Mouse (Mus musculus): Measurements from ENCODE around the gene Afap1l2. TPM values are rescaled to one million over a fixed set of nuclear protein-coding genes. Genes with fewer than 3 reads are reported as not detected.

Gene Afap1l2
- total and polyA plus RNA-seq, 2 experiments from 2014 or later: 12.3 to 20.8 TPM

DNA sequence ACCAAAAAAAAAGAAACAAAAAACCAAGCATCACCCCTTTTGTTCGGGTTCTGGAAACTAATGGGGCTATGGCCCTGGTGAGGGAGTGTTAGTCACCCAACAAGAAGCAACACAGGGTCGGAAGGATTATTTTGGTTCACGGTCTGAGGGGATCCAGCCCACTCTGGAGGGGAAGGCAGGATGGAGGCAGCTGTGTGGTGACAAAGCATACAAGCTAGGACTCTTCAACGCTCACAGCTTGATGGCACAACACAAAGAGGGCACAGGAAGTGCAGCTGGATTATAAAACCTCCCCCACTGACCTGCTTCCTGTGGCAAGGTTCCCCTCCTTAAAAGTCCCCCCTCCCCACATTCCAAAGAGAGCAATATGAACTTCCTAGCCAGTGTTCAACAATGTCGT is 44.2 kb downstream of the Afap1l2 start:
- no peak for ATAC-seq
- Histone ChIP-seq H3K36me3 (ENCODE audit: insufficient read depth, low read length) (no peaks in the 10 kb centered on the region), H3K9me3 (ENCODE audit: low read length) (no peaks in the 10 kb centered on the region), H3K4me1 (ENCODE audit: insufficient read depth, low read length) (no peaks in the 10 kb centered on the region), H3K27me3 (ENCODE audit: insufficient read depth, low read length) (no peaks in the 10 kb centered on the region), H3K4me2 (ENCODE audit: low read depth, low read length) (no peak overlapping the region), H3K27ac (no peak overlapping the region), H3K9ac (replicated peaks; ENCODE audit: low read length) (no peak overlapping the region), H3K4me3 (ENCODE audit: low read length) (no peak overlapping the region)
- WGBS: 61% methylated on average over 5 of the region's 5 CpGs
- TF ChIP-seq CTCF (IDR thresholded peaks at IDR 0.05; ENCODE audit: low read depth): no peak
- DNase-seq (ENCODE audit: low spot score): no peak

DNA sequence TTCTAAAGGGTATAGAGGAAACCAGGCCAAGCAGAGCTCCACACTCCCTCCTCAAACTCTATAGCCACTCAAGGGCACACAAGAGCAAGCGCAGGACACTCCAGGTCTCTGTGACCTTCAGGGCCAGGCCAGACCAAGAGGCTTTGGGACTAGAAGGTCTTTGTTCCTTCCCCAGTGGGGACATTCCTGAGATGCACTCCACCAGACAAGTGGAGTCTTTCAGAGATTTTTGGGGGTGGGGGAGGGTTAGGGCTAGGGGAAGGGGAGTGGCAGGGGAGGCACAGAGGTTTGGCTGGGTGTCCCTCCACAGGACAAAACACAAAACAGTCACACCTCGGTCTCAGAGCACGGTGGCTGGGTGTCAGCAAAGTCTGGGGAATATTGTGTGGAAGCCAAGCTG is 48.4 kb downstream of the Afap1l2 start:
- Histone ChIP-seq H3K9ac (replicated peaks; ENCODE audit: low read length) (no peak overlapping the region), H3K4me1 (ENCODE audit: insufficient read depth, low read length) (no peaks in the 10 kb centered on the region), H3K36me3 (ENCODE audit: insufficient read depth, low read length) (no peaks in the 10 kb centered on the region), H3K27ac (no peak overlapping the region), H3K27me3 (ENCODE audit: insufficient read depth, low read length) (no peaks in the 10 kb centered on the region), H3K4me2 (ENCODE audit: low read depth, low read length) (no peak overlapping the region), H3K4me3 (ENCODE audit: low read length) (no peak overlapping the region), H3K9me3 (ENCODE audit: low read length) (no peaks in the 10 kb centered on the region)
- WGBS: 62% methylated on average over 3 of the region's 3 CpGs
- DNase-seq (ENCODE audit: low spot score) (no peak), ATAC-seq (no peak)
- TF ChIP-seq CTCF (IDR thresholded peaks at IDR 0.05; ENCODE audit: low read depth): no peak

DNA sequence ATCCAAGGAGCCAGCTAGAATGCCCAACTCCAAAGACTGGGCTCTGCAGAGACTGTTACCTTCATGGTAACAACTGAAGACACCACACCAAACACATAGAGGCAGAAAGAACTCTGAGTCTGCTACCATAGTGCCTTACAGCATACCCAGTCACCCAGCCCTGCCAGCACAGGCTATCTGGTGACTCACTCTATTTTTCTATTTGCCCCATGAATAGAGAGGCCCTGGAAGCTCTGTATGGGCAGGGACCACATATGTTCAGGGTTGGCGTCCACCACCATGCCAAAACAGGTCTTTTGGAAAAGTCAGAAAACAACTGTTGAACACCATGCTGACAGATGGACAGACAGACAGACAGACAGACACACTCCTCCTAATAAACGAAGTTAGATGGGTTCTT is 49.0 kb downstream of the Afap1l2 start:
- Histone ChIP-seq H3K4me2 (ENCODE audit: low read depth, low read length) (no peak overlapping the region), H3K36me3 (ENCODE audit: insufficient read depth, low read length) (no peaks in the 10 kb centered on the region), H3K4me1 (ENCODE audit: insufficient read depth, low read length) (no peaks in the 10 kb centered on the region), H3K9ac (replicated peaks; ENCODE audit: low read length) (no peak overlapping the region), H3K27me3 (ENCODE audit: insufficient read depth, low read length) (no peaks in the 10 kb centered on the region), H3K27ac (no peak overlapping the region), H3K4me3 (ENCODE audit: low read length) (no peak overlapping the region), H3K9me3 (ENCODE audit: low read length) (no peaks in the 10 kb centered on the region)
- no peak for TF ChIP-seq CTCF (IDR thresholded peaks at IDR 0.05; ENCODE audit: low read depth)
- ATAC-seq (no peak), DNase-seq (ENCODE audit: low spot score) (no peak)
- 85% methylated on average over 2 of the region's 2 CpGs for WGBS

DNA sequence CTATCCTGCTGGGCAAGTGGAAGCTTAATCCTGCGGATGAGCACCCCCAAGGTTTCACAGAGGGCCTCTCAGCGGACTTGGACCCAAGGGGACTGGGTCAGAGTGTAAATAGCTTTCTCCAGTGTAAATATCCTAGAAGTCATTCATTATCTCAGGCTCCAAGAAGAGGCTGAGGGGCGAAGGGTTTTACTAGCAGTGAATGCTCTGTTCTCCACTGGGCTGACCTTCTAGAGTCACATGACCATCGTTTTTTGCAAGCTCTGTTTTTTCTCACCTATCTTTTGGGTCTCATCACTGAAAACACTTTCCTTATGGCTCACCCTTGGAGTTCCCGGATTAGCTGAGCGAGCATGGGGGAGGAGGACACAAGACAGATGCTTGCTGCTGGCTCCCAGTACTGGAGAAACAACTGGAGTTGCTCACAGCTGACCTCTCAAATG is 49.4 kb downstream of the Afap1l2 start:
- 66% methylated on average over 6 of the region's 6 CpGs for WGBS
- ATAC-seq (no peak), DNase-seq (ENCODE audit: low spot score) (no peak)
- no peak for TF ChIP-seq CTCF (IDR thresholded peaks at IDR 0.05; ENCODE audit: low read depth)
- Histone ChIP-seq H3K27ac (no peak overlapping the region), H3K9ac (replicated peaks; ENCODE audit: low read length) (no peak overlapping the region), H3K27me3 (ENCODE audit: insufficient read depth, low read length) (no peaks in the 10 kb centered on the region), H3K9me3 (ENCODE audit: low read length) (no peaks in the 10 kb centered on the region), H3K4me2 (ENCODE audit: low read depth, low read length) (no peak overlapping the region), H3K36me3 (ENCODE audit: insufficient read depth, low read length) (no peaks in the 10 kb centered on the region), H3K4me3 (ENCODE audit: low read length) (no peak overlapping the region), H3K4me1 (ENCODE audit: insufficient read depth, low read length) (no peaks in the 10 kb centered on the region)

DNA sequence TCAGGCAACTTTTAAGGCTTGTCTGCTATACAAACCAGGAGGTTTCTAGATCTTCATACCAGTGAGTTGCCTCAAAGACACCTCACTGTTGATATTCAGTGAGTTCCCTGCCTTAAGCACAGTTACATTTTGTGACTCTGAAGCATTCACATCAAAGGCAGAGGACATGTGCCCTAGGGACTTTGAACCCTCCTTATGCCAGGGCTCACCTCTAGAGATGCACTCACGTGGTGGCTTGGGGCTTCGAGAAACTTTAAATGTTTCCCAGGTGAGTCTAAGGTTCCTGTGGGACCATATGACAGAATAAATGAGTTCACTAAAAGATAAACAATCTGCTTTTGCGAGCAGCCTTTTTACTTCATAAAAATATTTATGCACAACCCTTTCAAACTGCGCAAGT is 50.0 kb downstream of the Afap1l2 start:
- Histone ChIP-seq H3K4me2 (ENCODE audit: low read depth, low read length) (no peak overlapping the region), H3K4me3 (ENCODE audit: low read length) (no peak overlapping the region), H3K36me3 (ENCODE audit: insufficient read depth, low read length) (no peaks in the 10 kb centered on the region), H3K27ac (no peak overlapping the region), H3K9ac (replicated peaks; ENCODE audit: low read length) (no peak overlapping the region), H3K27me3 (ENCODE audit: insufficient read depth, low read length) (no peaks in the 10 kb centered on the region), H3K9me3 (ENCODE audit: low read length) (no peaks in the 10 kb centered on the region), H3K4me1 (ENCODE audit: insufficient read depth, low read length) (no peaks in the 10 kb centered on the region)
- 83% methylated on average over 4 of the region's 4 CpGs for WGBS
- ATAC-seq (no peak), DNase-seq (ENCODE audit: low spot score) (no peak)
- no peak for TF ChIP-seq CTCF (IDR thresholded peaks at IDR 0.05; ENCODE audit: low read depth)

DNA sequence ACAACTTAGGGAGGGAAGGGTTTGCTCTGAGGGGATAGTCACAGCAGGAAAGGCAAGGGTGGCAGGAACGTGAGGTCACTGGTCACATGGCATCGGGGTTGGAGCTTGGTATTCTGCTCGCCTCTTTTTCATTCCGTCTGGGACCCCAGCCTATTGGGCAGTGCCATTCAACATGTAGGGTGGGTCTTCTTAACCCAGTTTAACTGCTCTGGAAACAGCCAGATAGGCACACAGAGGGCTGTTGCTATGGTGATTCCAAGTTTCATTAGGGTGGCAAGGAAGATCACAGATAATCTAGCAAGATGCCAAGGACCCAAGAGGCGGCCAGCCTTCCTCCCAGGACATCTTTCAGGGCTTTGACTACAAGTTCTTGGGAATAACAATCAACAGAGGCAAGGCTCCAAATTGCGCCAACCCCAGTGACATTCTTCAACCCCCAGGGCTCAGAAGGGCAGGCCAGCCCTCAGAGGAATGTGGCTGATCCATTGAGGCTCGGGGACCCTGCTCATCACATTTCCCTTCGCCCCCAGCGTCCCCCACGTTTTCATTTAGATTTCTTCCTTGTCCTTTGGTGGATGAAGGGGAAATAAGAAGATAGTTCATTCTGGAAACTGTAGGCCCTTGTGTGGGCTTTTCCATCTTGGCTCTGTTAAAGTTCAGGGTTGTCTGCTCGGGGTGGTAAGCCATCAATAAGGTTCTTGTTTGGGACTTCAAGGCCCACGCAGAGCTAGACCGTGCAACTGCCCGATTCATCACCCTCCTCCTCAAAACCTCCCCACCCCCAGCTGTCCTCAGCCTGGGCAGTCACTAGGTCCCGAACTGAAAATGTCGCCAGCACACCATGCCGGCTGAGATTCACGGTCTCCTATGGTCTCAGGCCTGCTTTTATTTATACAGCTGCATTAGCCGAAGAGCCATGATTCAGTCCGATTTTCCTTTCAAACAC is 52.2 kb downstream of the Afap1l2 start:
- Histone ChIP-seq H3K4me1 (ENCODE audit: insufficient read depth, low read length) (0 out of 2 replicates have a peak, but pooled peaks cover 4% of the 10 kb centered on the region), H3K9me3 (ENCODE audit: low read length) (no peaks in the 10 kb centered on the region), H3K27ac (peak overlapping the region; percentile 54), H3K9ac (replicated peaks; ENCODE audit: low read length) (no peak overlapping the region), H3K27me3 (ENCODE audit: insufficient read depth, low read length) (no peaks in the 10 kb centered on the region), H3K36me3 (ENCODE audit: insufficient read depth, low read length) (no peaks in the 10 kb centered on the region), H3K4me2 (ENCODE audit: low read depth, low read length) (no peak overlapping the region), H3K4me3 (ENCODE audit: low read length) (no peak overlapping the region)
- no peak for TF ChIP-seq CTCF (IDR thresholded peaks at IDR 0.05; ENCODE audit: low read depth)
- peak; percentile 88 for ATAC-seq
- 62% methylated on average over 20 of the region's 20 CpGs for whole genome bisulfite sequencing
- DNase-seq (ENCODE audit: low spot score): peak; percentile 62

DNA sequence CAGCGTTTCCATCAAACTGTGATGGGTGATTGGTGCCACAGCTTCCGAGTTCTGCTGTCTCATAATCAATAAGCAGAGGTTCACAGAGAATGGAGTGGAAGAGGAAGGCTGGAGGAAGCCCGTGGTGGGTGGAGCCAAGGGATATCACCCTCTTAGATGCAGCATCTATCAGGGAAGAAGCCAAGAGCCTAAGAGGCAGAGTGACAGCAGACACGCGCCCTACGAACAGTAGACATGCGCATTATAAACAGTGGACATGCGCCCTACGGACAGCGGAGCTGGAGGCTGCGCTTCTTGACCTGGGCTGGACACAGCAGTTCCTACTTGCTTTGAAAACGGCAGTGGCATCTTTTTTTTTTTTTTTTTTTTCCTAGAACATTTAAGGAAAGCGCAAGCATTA is 53.2 kb downstream of the Afap1l2 start:
- WGBS: 94% methylated on average over 13 of the region's 13 CpGs
- H3K27ac ChIP-seq: no peak overlapping the region
- DNase-seq (ENCODE audit: low spot score): no peak

More for the DNA sequence above, 53.2 kb downstream of the Afap1l2 start:
- no peak for TF ChIP-seq CTCF (IDR thresholded peaks at IDR 0.05; ENCODE audit: low read depth)
- no peak for ATAC-seq
- no peak overlapping the region for H3K9ac ChIP-seq (replicated peaks; ENCODE audit: low read length)
- H3K4me3 ChIP-seq (ENCODE audit: low read length): no peak overlapping the region
- H3K9me3 ChIP-seq (ENCODE audit: low read length): no peaks in the 10 kb centered on the region
- H3K4me1 ChIP-seq (ENCODE audit: insufficient read depth, low read length): 0 out of 2 replicates have a peak, but pooled peaks cover 4% of the 10 kb centered on the region
- no peaks in the 10 kb centered on the region for H3K36me3 ChIP-seq (ENCODE audit: insufficient read depth, low read length)
- H3K27me3 ChIP-seq (ENCODE audit: insufficient read depth, low read length): no peaks in the 10 kb centered on the region
- H3K4me2 ChIP-seq (ENCODE audit: low read depth, low read length): no peak overlapping the region

Measured in hindbrain, postnatal 0 days (tissue).